Mouse (Mus musculus): ENCODE results near the gene Mettl27. TPM values are rescaled to one million over a fixed set of nuclear protein-coding genes. Genes with fewer than 3 reads are reported as not detected.

Mettl27 gene
- polyA plus RNA-seq, 1 experiment from 2014 or later = 11.1 TPM

GRCm38 (mm10) chr5:134965852-134966821 is 34.0 kb downstream of the Mettl27 start:
- Histone ChIP-seq H3K4me3 (ENCODE audit: low read depth, low read length) (peak overlapping the region; percentile 20), H3K27ac (ENCODE audit: low read depth, low read length) (no peak overlapping the region), H3K4me2 (peak overlapping the region; percentile 57), H3K4me1 (ENCODE audit: control insufficient read depth, insufficient read depth, low read length) (no peaks in the 10 kb centered on the region), H3K9ac (ENCODE audit: low read depth, low read length) (0 out of 2 replicates have a peak overlapping the region, but pooled peaks have one; percentile 24), H3K27me3 (ENCODE audit: control insufficient read depth, insufficient read depth, low read length) (peaks cover 4% of the 10 kb centered on the region; the same call in 1 of the 2 replicates), H3K36me3 (ENCODE audit: control insufficient read depth, insufficient read depth, low read length) (no peaks in the 10 kb centered on the region), H3K9me3 (replicated peaks; ENCODE audit: control insufficient read depth, low read length) (no peaks in the 10 kb centered on the region)
- WGBS (ENCODE audit: insufficient replicate concordance) = 7% methylated on average over 33 of the region's 33 CpGs
- peak; percentile 47 for ATAC-seq (replicated peaks; ENCODE audit: insufficient number of reproducible peaks, low FRiP score, low TSS enrichment)

DNA sequence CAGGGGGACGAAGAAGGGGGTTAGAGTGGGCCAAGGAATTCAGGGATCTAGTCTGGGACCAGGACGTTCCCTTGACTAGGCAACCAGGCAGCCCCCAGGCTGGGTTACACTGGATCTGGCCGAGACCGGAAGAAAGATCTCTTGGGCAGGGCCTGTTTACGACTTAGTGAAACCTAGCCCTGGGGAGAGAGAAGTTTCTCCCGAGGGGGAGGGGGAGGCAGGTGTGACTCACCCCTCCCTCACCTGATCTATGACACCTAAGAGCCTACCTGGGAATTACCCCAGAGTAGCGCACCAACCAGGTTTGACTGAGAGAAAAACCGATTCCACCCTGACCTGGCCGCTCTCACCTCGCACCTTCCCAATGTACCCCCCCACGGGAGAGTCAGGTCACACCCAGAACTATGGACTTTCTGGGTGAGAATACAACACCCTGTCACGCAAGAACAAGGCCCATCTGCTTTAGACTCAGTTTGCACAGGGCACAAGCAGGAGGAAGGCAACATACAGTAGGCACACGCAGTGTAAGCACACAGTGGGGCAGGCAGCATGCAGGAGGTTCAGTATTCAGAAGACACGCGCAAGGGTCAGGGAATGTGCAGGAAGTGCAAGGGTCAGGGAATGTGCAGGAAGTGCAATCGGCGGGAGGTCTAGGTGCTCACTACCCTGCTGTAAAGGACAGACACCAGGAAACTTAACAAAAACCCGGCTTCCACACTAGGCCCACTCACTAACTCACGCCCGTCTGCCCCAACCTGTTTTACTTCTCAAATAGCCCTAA is 35.2 kb downstream of the Mettl27 start:
- WGBS (ENCODE audit: insufficient replicate concordance) = 66% methylated on average over 20 of the region's 20 CpGs
- no peaks in the 10 kb centered on the region for H3K9me3 ChIP-seq (replicated peaks; ENCODE audit: control insufficient read depth, low read length)
- H3K36me3 ChIP-seq (ENCODE audit: control insufficient read depth, insufficient read depth, low read length) = no peaks in the 10 kb centered on the region
- no peak overlapping the region for H3K9ac ChIP-seq (ENCODE audit: low read depth, low read length)
- H3K4me1 ChIP-seq (ENCODE audit: control insufficient read depth, insufficient read depth, low read length) = no peaks in the 10 kb centered on the region
- no peak overlapping the region for H3K4me3 ChIP-seq (ENCODE audit: low read depth, low read length)
- 0 out of 2 replicates have a peak, but pooled peaks have one; percentile 11 for ATAC-seq (replicated peaks; ENCODE audit: insufficient number of reproducible peaks, low FRiP score, low TSS enrichment)
- no peak overlapping the region for H3K27ac ChIP-seq (ENCODE audit: low read depth, low read length)
- peaks cover 4% of the 10 kb centered on the region; the same call in 1 of the 2 replicates for H3K27me3 ChIP-seq (ENCODE audit: control insufficient read depth, insufficient read depth, low read length)
- no peak overlapping the region for H3K4me2 ChIP-seq

GRCm38 (mm10) chr5:134970671-134971070 is 38.5 kb downstream of the Mettl27 start:
- ATAC-seq (replicated peaks; ENCODE audit: insufficient number of reproducible peaks, low FRiP score, low TSS enrichment) = no peak
- Histone ChIP-seq H3K9me3 (replicated peaks; ENCODE audit: control insufficient read depth, low read length) (no peaks in the 10 kb centered on the region), H3K4me3 (ENCODE audit: low read depth, low read length) (no peak overlapping the region), H3K36me3 (ENCODE audit: control insufficient read depth, insufficient read depth, low read length) (no peaks in the 10 kb centered on the region), H3K4me1 (ENCODE audit: control insufficient read depth, insufficient read depth, low read length) (peaks cover 8% of the 10 kb centered on the region; the same call in 1 of the 2 replicates), H3K4me2 (no peak overlapping the region), H3K27ac (ENCODE audit: low read depth, low read length) (no peak overlapping the region), H3K9ac (ENCODE audit: low read depth, low read length) (no peak overlapping the region), H3K27me3 (ENCODE audit: control insufficient read depth, insufficient read depth, low read length) (peaks cover 4% of the 10 kb centered on the region; the same call in 1 of the 2 replicates)
- 51% methylated on average over 8 of the region's 8 CpGs for WGBS (ENCODE audit: insufficient replicate concordance)

DNA sequence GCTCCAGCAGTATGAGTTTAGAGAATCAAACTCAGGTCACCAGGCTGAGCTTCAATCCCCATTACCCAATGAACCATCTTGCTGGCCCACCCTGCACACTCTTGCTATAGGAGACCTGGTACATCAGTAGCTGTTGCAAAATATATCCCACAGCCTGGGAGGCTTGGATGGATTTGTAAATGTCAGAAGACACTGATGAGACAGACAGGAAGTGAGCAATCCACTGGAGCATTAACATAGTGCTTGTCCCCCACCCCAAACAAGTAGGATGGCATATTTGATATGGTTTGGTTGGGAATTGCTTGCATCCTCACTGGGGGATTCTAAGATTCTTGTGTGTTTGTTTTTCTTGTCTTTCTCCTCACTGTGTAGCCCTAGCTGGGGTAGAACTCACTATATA is 40.9 kb downstream of the Mettl27 start:
- Histone ChIP-seq H3K27ac (ENCODE audit: low read depth, low read length) (no peak overlapping the region), H3K36me3 (ENCODE audit: control insufficient read depth, insufficient read depth, low read length) (no peaks in the 10 kb centered on the region), H3K9ac (ENCODE audit: low read depth, low read length) (no peak overlapping the region), H3K4me1 (ENCODE audit: control insufficient read depth, insufficient read depth, low read length) (peaks cover 8% of the 10 kb centered on the region; the same call in 1 of the 2 replicates), H3K4me3 (ENCODE audit: low read depth, low read length) (no peak overlapping the region), H3K27me3 (ENCODE audit: control insufficient read depth, insufficient read depth, low read length) (no peaks in the 10 kb centered on the region), H3K4me2 (no peak overlapping the region), H3K9me3 (replicated peaks; ENCODE audit: control insufficient read depth, low read length) (no peaks in the 10 kb centered on the region)
- ATAC-seq (replicated peaks; ENCODE audit: insufficient number of reproducible peaks, low FRiP score, low TSS enrichment) = no peak

GRCm38 (mm10) chr5:134973526-134973925 is 41.4 kb downstream of the Mettl27 start:
- Histone ChIP-seq H3K9me3 (replicated peaks; ENCODE audit: control insufficient read depth, low read length) (no peaks in the 10 kb centered on the region), H3K4me1 (ENCODE audit: control insufficient read depth, insufficient read depth, low read length) (peaks cover 8% of the 10 kb centered on the region; the same call in 1 of the 2 replicates), H3K4me2 (no peak overlapping the region), H3K9ac (ENCODE audit: low read depth, low read length) (no peak overlapping the region), H3K27ac (ENCODE audit: low read depth, low read length) (no peak overlapping the region), H3K4me3 (ENCODE audit: low read depth, low read length) (no peak overlapping the region), H3K27me3 (ENCODE audit: control insufficient read depth, insufficient read depth, low read length) (no peaks in the 10 kb centered on the region), H3K36me3 (ENCODE audit: control insufficient read depth, insufficient read depth, low read length) (no peaks in the 10 kb centered on the region)
- WGBS (ENCODE audit: insufficient replicate concordance) = 76% methylated on average over 7 of the region's 7 CpGs
- ATAC-seq (replicated peaks; ENCODE audit: insufficient number of reproducible peaks, low FRiP score, low TSS enrichment) = no peak

DNA sequence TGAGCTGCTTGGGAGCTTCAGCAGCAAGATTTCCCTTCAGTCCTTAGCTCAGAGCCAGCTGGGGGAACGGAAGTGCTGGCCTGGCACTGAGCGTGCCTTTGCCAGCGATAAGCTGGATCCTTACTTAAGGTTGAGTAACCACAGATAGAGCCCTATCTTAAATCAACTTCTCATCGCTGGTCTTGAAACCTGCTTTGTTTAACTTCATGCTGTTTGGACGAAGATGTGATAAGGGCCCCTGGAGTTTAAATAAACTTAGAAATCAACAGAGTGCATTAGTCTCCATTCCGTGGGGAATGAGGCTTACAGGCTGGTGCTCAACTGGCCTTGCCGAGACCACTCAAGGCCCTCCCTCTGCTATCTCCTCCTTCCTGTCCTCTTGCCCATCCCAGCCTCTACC is 42.1 kb downstream of the Mettl27 start:
- Histone ChIP-seq H3K4me2 (peak overlapping the region; percentile 22; the same call in 1 of the 2 replicates), H3K9ac (ENCODE audit: low read depth, low read length) (no peak overlapping the region), H3K4me1 (ENCODE audit: control insufficient read depth, insufficient read depth, low read length) (peaks cover 8% of the 10 kb centered on the region; the same call in 1 of the 2 replicates), H3K27ac (ENCODE audit: low read depth, low read length) (0 out of 2 replicates have a peak overlapping the region, but pooled peaks have one; percentile 15), H3K27me3 (ENCODE audit: control insufficient read depth, insufficient read depth, low read length) (no peaks in the 10 kb centered on the region), H3K36me3 (ENCODE audit: control insufficient read depth, insufficient read depth, low read length) (no peaks in the 10 kb centered on the region), H3K4me3 (ENCODE audit: low read depth, low read length) (no peak overlapping the region), H3K9me3 (replicated peaks; ENCODE audit: control insufficient read depth, low read length) (no peaks in the 10 kb centered on the region)
- 10% methylated on average over 7 of the region's 7 CpGs for WGBS (ENCODE audit: insufficient replicate concordance)
- ATAC-seq (replicated peaks; ENCODE audit: insufficient number of reproducible peaks, low FRiP score, low TSS enrichment) = 0 out of 2 replicates have a peak, but pooled peaks have one; percentile 29

DNA sequence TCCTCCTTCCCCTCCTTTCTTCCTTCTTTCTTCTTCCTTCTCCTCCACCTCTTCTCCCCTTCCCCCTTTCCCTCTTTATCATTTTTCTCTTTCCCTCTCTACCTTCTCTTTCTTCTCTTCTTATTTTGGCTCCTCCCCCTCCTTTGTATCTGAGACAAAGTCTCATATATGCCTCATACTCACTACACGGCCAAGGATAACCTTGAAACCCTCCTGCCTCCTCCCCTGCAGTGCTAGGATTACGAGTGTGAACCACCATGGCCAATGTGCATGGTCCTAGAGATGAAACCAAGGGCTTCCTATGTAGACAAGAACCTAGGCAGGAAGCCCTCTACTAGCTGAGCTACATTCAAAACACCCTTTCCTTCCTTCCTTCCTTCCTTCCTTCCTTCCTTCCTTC is 42.8 kb downstream of the Mettl27 start:
- Histone ChIP-seq H3K4me2 (no peak overlapping the region), H3K27ac (ENCODE audit: low read depth, low read length) (no peak overlapping the region)
- WGBS (ENCODE audit: insufficient replicate concordance) = 50% methylated on average over 2 of the region's 2 CpGs

DNA sequence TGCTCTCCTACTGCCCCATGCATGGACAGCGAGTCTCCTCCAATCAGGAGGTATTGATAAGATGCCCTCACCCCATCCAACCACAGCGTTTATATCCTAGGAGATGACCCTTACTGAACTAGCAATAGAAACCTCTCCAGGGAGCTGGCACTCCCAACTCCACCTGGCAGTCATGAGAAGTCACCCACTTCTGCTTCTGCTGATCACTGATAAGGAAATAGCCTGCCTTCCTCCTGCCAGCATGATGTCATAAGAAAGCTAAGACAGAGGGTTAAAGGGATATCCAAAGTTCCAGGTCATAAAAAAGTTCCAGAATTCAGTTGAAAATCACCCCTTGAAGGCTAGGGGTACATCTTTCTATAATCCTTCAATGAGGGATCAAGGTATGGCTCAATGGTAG is 44.0 kb downstream of the Mettl27 start:
- H3K9me3 ChIP-seq (replicated peaks; ENCODE audit: control insufficient read depth, low read length) = no peaks in the 10 kb centered on the region
- H3K27ac ChIP-seq (ENCODE audit: low read depth, low read length) = no peak overlapping the region
- no peaks in the 10 kb centered on the region for H3K36me3 ChIP-seq (ENCODE audit: control insufficient read depth, insufficient read depth, low read length)
- no peak overlapping the region for H3K4me3 ChIP-seq (ENCODE audit: low read depth, low read length)
- no peak overlapping the region for H3K4me2 ChIP-seq
- ATAC-seq (replicated peaks; ENCODE audit: insufficient number of reproducible peaks, low FRiP score, low TSS enrichment) = no peak
- no peaks in the 10 kb centered on the region for H3K27me3 ChIP-seq (ENCODE audit: control insufficient read depth, insufficient read depth, low read length)
- 73% methylated on average over 2 of the region's 2 CpGs for WGBS (ENCODE audit: insufficient replicate concordance)
- H3K9ac ChIP-seq (ENCODE audit: low read depth, low read length) = no peak overlapping the region
- peaks cover 8% of the 10 kb centered on the region; the same call in 1 of the 2 replicates for H3K4me1 ChIP-seq (ENCODE audit: control insufficient read depth, insufficient read depth, low read length)

More for the DNA sequence above, 42.8 kb downstream of the Mettl27 start:
- H3K4me1 ChIP-seq (ENCODE audit: control insufficient read depth, insufficient read depth, low read length) = peaks cover 8% of the 10 kb centered on the region; the same call in 1 of the 2 replicates
- no peaks in the 10 kb centered on the region for H3K36me3 ChIP-seq (ENCODE audit: control insufficient read depth, insufficient read depth, low read length)
- no peaks in the 10 kb centered on the region for H3K27me3 ChIP-seq (ENCODE audit: control insufficient read depth, insufficient read depth, low read length)
- no peak for ATAC-seq (replicated peaks; ENCODE audit: insufficient number of reproducible peaks, low FRiP score, low TSS enrichment)
- no peaks in the 10 kb centered on the region for H3K9me3 ChIP-seq (replicated peaks; ENCODE audit: control insufficient read depth, low read length)
- H3K9ac ChIP-seq (ENCODE audit: low read depth, low read length) = no peak overlapping the region
- no peak overlapping the region for H3K4me3 ChIP-seq (ENCODE audit: low read depth, low read length)
